Mouse (Mus musculus) kidney, adult 2 months (tissue): ENCODE data around the gene Fam229a. TPM values are rescaled to one million over a fixed set of nuclear protein-coding genes. Genes with fewer than 3 reads are reported as not detected.
"Not testable (repeated sequence)": the region's sequence is repeated elsewhere in the genome, so short reads cannot be mapped to it uniquely, and the experiment has no call there.

Source experiments
- DNase-seq: peaks from one replicate; pipeline ENCODE4 v3.0.0; 2021
- H3K27ac ChIP-seq: fragments of 200-500 bp; 2 replicates; pipeline ENCODE4 v1.5.1; 2012; ENCODE audit warnings: low read depth, low read length, control low read depth, inconsistent platforms; ENCODE audit not compliant: insufficient read depth
- H3K27me3 ChIP-seq: fragments of 200-500 bp; replicated peaks from 2 replicates; pipeline ENCODE4 v1.6.1; 2012; ENCODE audit warnings: mild to moderate bottlenecking, moderate library complexity, low read length, inconsistent platforms; ENCODE audit not compliant: control insufficient read depth, insufficient read depth
- H3K36me3 ChIP-seq: fragments of 200-500 bp; 2 replicates; pipeline ENCODE4 v1.6.1; 2012; ENCODE audit warnings: mild to moderate bottlenecking, moderate library complexity, low read length, inconsistent platforms; ENCODE audit not compliant: control insufficient read depth, insufficient read depth
- H3K4me1 ChIP-seq: fragments of 200-500 bp; 2 replicates; pipeline ENCODE4 v1.6.1; 2011; ENCODE audit warnings: low read length; ENCODE audit not compliant: control insufficient read depth, insufficient read depth
- H3K4me3 ChIP-seq: fragments of 200-500 bp; 2 replicates; pipeline ENCODE4 v1.5.1; 2011; ENCODE audit warnings: mild to moderate bottlenecking, low read depth, low read length, control low read depth; ENCODE audit not compliant: insufficient read depth
- CTCF ChIP-seq: fragments of 200-500 bp; conservative IDR thresholded peaks from 2 replicates; pipeline ENCODE4 v1.5.1; 2011; ENCODE audit warnings: low read depth, mild to moderate bottlenecking, control low read depth, low read length, moderate library complexity, mixed read lengths; ENCODE audit not compliant: insufficient read depth, insufficient read length
- POLR2A ChIP-seq: fragments of 200-500 bp; IDR thresholded peaks from one replicate; pipeline ENCODE4 v1.6.1; 2011; ENCODE audit warnings: low read depth, low read length, control low read depth
- WGBS: fragments of 180-500 bp; shearing (Covaris S2); methylation state at CpG from one replicate; pipeline ENCODE4 v1.1.7; 2018; 5-methylcytosine and 5-hydroxymethylcytosine counted together
- polyA plus RNA-seq: library from polyadenylated mRNA; depleted of rRNA; stranded (reverse); fragments of >200 nt; gene quantifications from 2 replicates; pipeline ENCODE4 v1.2.3, GENCODE M21; 2012

The Fam229a gene
- polyA plus RNA-seq, 1 experiment: 0.94 TPM

DNA sequence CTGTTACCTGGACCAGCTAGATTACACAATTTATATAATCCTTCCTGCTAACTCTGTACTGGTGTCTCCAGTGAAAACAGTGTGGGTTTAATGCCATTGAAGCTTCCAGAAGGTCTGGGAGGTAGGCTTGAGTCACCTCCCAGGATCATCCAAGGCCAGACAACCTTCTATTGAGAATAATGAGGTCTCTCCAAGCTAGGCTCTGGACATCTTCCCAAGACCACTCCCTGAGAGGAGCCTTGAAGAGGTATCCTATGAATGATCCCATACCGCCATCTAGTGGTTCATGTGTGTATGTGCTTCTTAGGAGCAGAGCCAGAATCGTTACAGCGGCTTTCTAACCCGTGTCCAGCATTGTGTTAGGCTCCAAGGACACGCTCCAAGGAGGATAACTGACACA lies 35.7 kb upstream of the Fam229a start:
- H3K27me3 ChIP-seq: no peaks in the 10 kb centered on the region
- TF ChIP-seq POLR2A (no peak), CTCF (peak; percentile 84)
- no peaks in the 10 kb centered on the region; the same call in 1 of the 2 replicates for H3K4me1 ChIP-seq
- H3K36me3 ChIP-seq: no peaks in the 10 kb centered on the region
- 0% methylated on average over 5 of the region's 5 CpGs for WGBS
- H3K27ac ChIP-seq: 0 out of 2 replicates have a peak overlapping the region, but pooled peaks have one; percentile 2
- peak; percentile 88 for DNase-seq
- no peak overlapping the region for H3K4me3 ChIP-seq

DNA sequence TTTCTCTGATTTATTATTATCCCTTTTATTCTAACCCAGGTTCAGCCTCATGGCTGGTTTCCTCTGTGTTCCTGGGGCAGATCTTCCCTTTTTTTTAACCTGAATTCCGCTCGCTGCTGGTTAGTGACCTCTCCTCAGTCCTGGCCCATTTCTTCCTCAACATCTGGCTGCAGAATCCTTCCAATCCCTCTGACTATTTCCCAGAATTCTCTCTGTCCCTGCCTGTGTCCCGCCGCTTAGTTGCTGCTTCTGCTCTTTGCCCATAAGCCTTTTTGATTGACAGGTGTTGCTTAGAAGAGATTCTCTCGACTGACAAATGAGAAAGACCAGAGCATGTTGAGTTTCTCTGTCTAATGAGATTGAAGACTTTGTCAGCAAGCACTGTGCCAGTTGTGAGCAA lies 34.9 kb upstream of the Fam229a start:
- no peaks in the 10 kb centered on the region for H3K36me3 ChIP-seq
- WGBS: 39% methylated on average over 5 of the region's 5 CpGs
- peak; percentile 70 for DNase-seq
- no peaks in the 10 kb centered on the region; the same call in 1 of the 2 replicates for H3K4me1 ChIP-seq
- H3K27ac ChIP-seq: 0 out of 2 replicates have a peak overlapping the region, but pooled peaks have one; percentile 1
- no peak overlapping the region for H3K4me3 ChIP-seq
- no peaks in the 10 kb centered on the region for H3K27me3 ChIP-seq
- TF ChIP-seq POLR2A (no peak), CTCF (no peak)

DNA sequence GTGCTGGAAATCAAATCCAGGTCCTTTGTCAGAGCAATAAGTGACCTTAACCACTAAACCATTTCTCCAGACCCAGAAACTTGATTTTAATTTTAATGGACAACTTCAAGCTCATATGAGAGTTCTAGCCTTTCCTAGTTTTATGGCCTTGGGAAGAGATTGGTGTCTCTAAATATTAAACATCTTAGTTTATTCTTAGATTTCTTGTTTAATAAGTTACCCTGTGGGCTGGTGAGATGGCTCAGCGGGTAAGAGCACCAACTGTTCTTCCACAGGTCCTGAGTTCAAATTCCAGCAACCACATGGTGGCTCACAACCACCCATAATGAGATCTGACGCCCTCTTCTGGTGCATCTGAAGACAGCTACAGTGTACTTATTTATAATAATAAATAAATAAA lies 33.7 kb upstream of the Fam229a start:
- H3K27me3 ChIP-seq, H3K4me1 ChIP-seq, H3K36me3 ChIP-seq, H3K4me3 ChIP-seq: not testable (repeated sequence)
- DNase-seq: peak; percentile 54
- peak overlapping the region; percentile 19 for H3K27ac ChIP-seq
- WGBS: 51% methylated on average over 2 of the region's 2 CpGs

DNA sequence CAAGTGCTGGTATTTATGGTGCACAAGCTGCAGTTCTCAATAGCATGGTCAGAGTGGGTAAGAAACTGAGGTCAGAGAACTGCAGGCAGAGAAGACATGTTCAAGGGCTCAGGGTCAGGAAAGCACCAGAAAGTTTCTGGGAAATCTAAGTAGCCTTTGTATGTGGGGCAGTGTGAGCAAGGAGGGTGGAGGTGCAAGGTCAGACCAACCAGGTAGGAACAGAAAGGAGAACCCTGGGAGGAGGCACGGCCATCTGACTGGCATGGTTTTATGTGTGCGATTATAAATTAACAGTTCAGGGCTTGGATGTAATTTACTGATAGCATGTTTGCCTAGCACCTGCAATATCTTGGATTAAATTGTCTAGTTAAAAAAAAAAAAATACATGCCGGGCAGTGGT lies 31.3 kb upstream of the Fam229a start:
- peak overlapping the region; percentile 28; the same call in 1 of the 2 replicates for H3K27ac ChIP-seq

DNA sequence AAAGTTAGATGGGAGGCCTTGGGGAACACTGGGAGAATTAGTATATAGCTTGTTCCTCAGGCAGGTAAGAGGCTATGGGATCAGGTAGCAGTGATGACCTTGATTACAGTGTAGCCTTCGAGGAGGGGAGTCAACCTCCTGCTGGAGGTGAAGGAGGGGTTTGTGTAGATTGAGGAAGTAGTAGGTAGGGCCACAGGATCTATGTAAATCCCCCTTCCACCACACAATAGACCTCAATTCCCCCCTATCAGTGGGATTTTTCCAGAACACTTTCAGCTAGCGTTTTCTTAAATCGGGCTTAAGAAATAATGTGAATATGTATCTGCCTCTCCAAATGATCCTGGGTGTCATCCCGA lies 30.2 kb upstream of the Fam229a start:
- DNase-seq: no peak
- 0% methylated on average over 4 of the region's 4 CpGs for WGBS
- Histone ChIP-seq H3K4me1 (peaks cover 4% of the 10 kb centered on the region; the same call in 1 of the 2 replicates), H3K36me3 (peaks cover 3% of the 10 kb centered on the region; the same call in 1 of the 2 replicates), H3K27ac (peak overlapping the region; percentile 72), H3K4me3 (peak overlapping the region; percentile 47), H3K27me3 (no peaks in the 10 kb centered on the region)
- TF ChIP-seq CTCF (no peak), POLR2A (no peak)

More for the DNA sequence above, 31.3 kb upstream of the Fam229a start:
- peak; percentile 80 for DNase-seq
- no peak overlapping the region for H3K4me3 ChIP-seq
- TF ChIP-seq POLR2A (no peak), CTCF (no peak)
- H3K4me1 ChIP-seq: peaks cover 4% of the 10 kb centered on the region; the same call in 1 of the 2 replicates
- H3K27me3 ChIP-seq: no peaks in the 10 kb centered on the region
- 38% methylated on average over 3 of the region's 3 CpGs for WGBS
- no peaks in the 10 kb centered on the region for H3K36me3 ChIP-seq

DNA sequence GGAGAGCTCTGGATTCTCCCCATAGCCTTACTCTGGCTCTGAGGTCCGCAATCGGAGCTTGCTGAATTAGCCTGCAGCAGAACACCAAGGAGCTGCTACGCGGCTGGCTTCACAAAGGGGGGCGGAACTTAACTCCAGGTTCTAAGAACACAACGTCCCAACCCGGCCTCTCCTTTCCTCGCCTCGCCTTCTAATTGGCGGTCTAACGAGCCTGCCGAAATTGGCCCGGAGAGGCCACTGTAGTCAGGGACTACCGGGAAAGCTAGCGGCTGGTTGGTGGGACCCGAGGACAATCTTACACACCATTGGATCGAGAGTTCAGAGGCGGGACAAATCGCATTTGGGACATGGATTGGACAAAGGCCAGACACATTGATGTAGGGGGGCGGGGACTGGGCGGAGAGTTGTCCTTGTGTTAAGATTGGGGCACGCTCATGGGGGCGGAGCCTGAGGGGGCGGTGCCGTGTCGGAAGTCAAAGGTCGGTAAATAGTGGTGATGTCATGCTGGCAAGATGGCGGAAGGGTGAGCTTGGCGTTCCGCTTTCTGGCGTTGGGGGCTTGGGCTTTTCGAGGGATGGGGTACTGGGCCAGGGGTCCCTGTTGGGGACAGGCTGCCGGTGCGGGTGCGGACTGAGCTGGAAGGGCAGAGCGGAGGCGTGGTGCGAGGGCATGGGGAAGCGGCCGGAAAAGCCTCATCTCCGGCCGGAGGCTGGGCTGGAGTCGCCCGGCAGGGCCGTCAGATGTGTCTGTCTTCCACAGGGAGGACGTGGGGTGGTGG lies 29.6 kb upstream of the Fam229a start, which contains the start of gene Bsdc1:
Gene Bsdc1, plus strand, starts transcription at position 399 of the 778 bp plus-strand sequence.
- Histone ChIP-seq H3K4me1 (peaks cover 4% of the 10 kb centered on the region; the same call in 1 of the 2 replicates), H3K36me3 (peaks cover 4% of the 10 kb centered on the region; the same call in 1 of the 2 replicates), H3K4me3 (peak within 1 kb of the TSS; percentile 72), H3K27ac (peak within 1 kb of the TSS; percentile 72), H3K27me3 (no peaks in the 10 kb centered on the region)
- DNase-seq: peak; percentile 100
- under 1% methylated on average over 46 of the region's 46 CpGs for WGBS
- TF ChIP-seq POLR2A: peak; percentile 82
- TF ChIP-seq CTCF: no peak

DNA sequence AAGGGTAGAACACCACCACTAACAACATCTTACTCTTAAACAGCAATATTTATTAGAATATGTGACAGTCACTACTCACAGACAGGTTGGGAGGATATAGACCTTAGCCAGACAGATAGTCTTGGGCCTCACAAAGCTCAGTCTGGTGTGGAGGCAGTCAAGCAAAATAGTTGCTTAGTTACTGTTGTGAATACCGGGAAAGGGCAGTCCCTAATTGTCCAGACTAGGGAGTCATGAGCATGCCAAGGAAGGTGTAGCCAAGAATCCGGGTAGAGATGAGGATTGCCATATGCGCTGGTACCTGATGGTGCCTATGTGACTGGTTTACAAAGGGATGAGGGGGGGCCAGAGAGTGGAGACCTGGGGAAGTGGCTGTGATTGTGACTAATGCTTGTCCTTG lies 28.9 kb upstream of the Fam229a start:
- TF ChIP-seq CTCF (no peak), POLR2A (no peak)

More for the DNA sequence above, 28.9 kb upstream of the Fam229a start:
- peak; percentile 68 for DNase-seq
- Histone ChIP-seq H3K4me3 (peak overlapping the region; percentile 72), H3K27ac (peak overlapping the region; percentile 68; the same call in 1 of the 2 replicates), H3K27me3 (no peaks in the 10 kb centered on the region), H3K36me3 (peaks cover 7% of the 10 kb centered on the region), H3K4me1 (peaks cover 4% of the 10 kb centered on the region; the same call in 1 of the 2 replicates)
- 16% methylated on average over 3 of the region's 3 CpGs for WGBS
